Comparison of ENCODE assay signal across 20 mouse cellular contexts in the genomic region with DNA sequence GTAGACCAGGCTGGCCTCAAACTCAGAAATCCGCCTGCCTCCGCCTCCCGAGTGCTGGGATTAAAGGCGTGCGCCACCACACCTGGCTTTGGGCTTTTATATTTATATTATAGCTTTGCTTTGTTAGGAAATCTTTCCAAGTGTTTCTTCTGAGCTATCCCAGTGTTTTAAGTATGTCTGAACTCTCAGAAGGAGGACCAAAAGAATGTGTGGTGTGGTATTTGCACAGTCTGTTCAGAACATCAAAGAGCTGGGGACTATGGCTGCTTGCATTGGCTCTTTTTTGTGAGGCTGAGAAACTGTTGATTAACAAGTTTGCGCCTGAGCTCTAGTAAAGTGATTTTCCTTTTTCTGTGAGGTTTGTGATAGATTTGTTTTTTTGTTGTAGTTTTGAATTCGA. TPM values are rescaled to one million over a fixed set of nuclear protein-coding genes. Genes with fewer than 3 reads are reported as not detected.
A peak's percentile ranks its signal among the peaks of the same experiment; 100 is the strongest.
DNase-seq lines count a peak whose midpoint lies in the region; ATAC-seq and TF ChIP-seq lines count a peak whose summit lies in the region.
"Had no signal": no experiment of that assay in that cellular context is flagged by ENCODE, and none has a peak within 500 bp of the region (broad histone marks: within the 10 kb centered on the region; RNA-seq: fewer than 3 reads in every experiment).

No protein-coding gene starts in this region.

- H3K9me3 ChIP-seq in lung, embryonic 14.5 days (ENCODE audit: low read depth, low read length), result no peaks in the 10 kb centered on the region
- no peaks in the 10 kb centered on the region for H3K9me3 ChIP-seq in lung, embryonic 16.5 days (ENCODE audit: control insufficient read depth, low read length)
- H3K9me3 ChIP-seq: embryonic facial prominence, embryonic 10.5 days; embryonic facial prominence, embryonic 12.5 days; forebrain, embryonic 13.5 days; forebrain, embryonic 15.5 days had no signal

- no peaks in the 10 kb centered on the region for H3K4me1 ChIP-seq in lung, embryonic 14.5 days (ENCODE audit: insufficient read depth)
- H3K4me1 ChIP-seq in lung, embryonic 16.5 days (replicated peaks; ENCODE audit: control insufficient read depth, insufficient read depth, low read length), result no peaks in the 10 kb centered on the region
- no peaks in the 10 kb centered on the region for H3K4me1 ChIP-seq in lung, adult 2 months (ENCODE audit: control insufficient read depth, insufficient read depth, low read length)
- H3K4me1 ChIP-seq: embryonic facial prominence, embryonic 10.5 days; embryonic facial prominence, embryonic 12.5 days; forebrain, embryonic 13.5 days; forebrain, embryonic 15.5 days had no signal

- no peak overlapping the region for H3K27ac ChIP-seq in lung, embryonic 14.5 days (ENCODE audit: low read depth)
- no peak overlapping the region for H3K27ac ChIP-seq in lung, embryonic 16.5 days (ENCODE audit: low read length)
- H3K27ac ChIP-seq: embryonic facial prominence, embryonic 10.5 days; embryonic facial prominence, embryonic 12.5 days; forebrain, embryonic 13.5 days; forebrain, embryonic 15.5 days had no signal

- no peak overlapping the region for H3K4me2 ChIP-seq in lung, embryonic 14.5 days
- no peak overlapping the region for H3K4me2 ChIP-seq in lung, embryonic 16.5 days (ENCODE audit: low read depth, low read length)
- H3K4me2 ChIP-seq: embryonic facial prominence, embryonic 12.5 days; forebrain, embryonic 13.5 days; forebrain, embryonic 15.5 days had no signal

- DNase-seq in lung, embryonic 14.5 days, result peak; percentile 7
- DNase-seq in lung, postnatal 4 days, result no peak
- no peak for DNase-seq in lung, adult 2 months
- DNase-seq in lung, postnatal 25 days (ENCODE audit: low spot score), result peak; percentile 23
- DNase-seq in lung, postnatal 14 days, result no peak
- no peak for DNase-seq in spleen, postnatal 10 days (ENCODE audit: low spot score in 2 of 2)
- DNase-seq: adrenal gland, adult 8-10 months; adrenal gland, postnatal 14 days; adrenal gland, postnatal 36 days; cerebellum, adult 11-12 months; cerebellum, adult 2 months; cerebellum, adult 9-10 months; cerebellum, postnatal 10 days; cerebellum, postnatal 25 days had no signal

- ATAC-seq in lung, embryonic 14.5 days (ENCODE audit: insufficient read depth), result no peak
- peak; percentile 38; the same call in 1 of the 2 replicates for ATAC-seq in lung, embryonic 16.5 days (ENCODE audit: low read depth)
- ATAC-seq: activated CD4-positive, CD25-positive, alpha-beta regulatory T cell, adult 4 months; forebrain, embryonic 13.5 days; forebrain, embryonic 15.5 days had no signal

- peaks cover 81% of the 10 kb centered on the region for H3K36me3 ChIP-seq in lung, embryonic 14.5 days (ENCODE audit: insufficient read depth)
- H3K36me3 ChIP-seq in lung, embryonic 16.5 days (ENCODE audit: control insufficient read depth, insufficient read depth, low read length), result peaks cover 38% of the 10 kb centered on the region

- no peak overlapping the region for H3K4me3 ChIP-seq in lung, embryonic 14.5 days (ENCODE audit: low read depth, low read length)
- no peak overlapping the region for H3K4me3 ChIP-seq in lung, embryonic 16.5 days (ENCODE audit: low read length)
- no peak overlapping the region for H3K4me3 ChIP-seq in lung, adult 2 months (replicated peaks; ENCODE audit: extremely low read depth, low read depth, low read length)
- H3K4me3 ChIP-seq: embryonic facial prominence, embryonic 10.5 days; embryonic facial prominence, embryonic 12.5 days; forebrain, embryonic 13.5 days; forebrain, embryonic 15.5 days had no signal

- no peak for TF ChIP-seq CTCF in lung, embryonic 14.5 days (IDR thresholded peaks at IDR 0.05; ENCODE audit: low read depth)
- TF ChIP-seq CTCF in lung, adult 2 months (IDR thresholded peaks at IDR 0.05; ENCODE audit: insufficient read depth, low read length), result no peak

- H3K27me3 ChIP-seq in lung, embryonic 14.5 days (ENCODE audit: insufficient read depth, low read length), result no peaks in the 10 kb centered on the region
- no peaks in the 10 kb centered on the region for H3K27me3 ChIP-seq in lung, embryonic 16.5 days (ENCODE audit: control insufficient read depth, insufficient read depth, low read depth, low read length)
- H3K27me3 ChIP-seq: embryonic facial prominence, embryonic 12.5 days; forebrain, embryonic 13.5 days; forebrain, embryonic 15.5 days had no signal

- WGBS in lung, embryonic 14.5 days, result 76% methylated on average over 7 of the region's 7 CpGs
- 65% methylated on average over 7 of the region's 7 CpGs for WGBS in lung, embryonic 16.5 days
- WGBS in lung, adult 2 months, result 72% methylated on average over 7 of the region's 7 CpGs

- TF ChIP-seq POLR2A in lung, adult 2 months (IDR thresholded peaks at IDR 0.05; ENCODE audit: borderline replicate concordance, extremely low read depth, low read depth, low read length), result no peak

- no peak overlapping the region for H3K9ac ChIP-seq in lung, embryonic 14.5 days
- no peak overlapping the region for H3K9ac ChIP-seq in lung, embryonic 16.5 days (ENCODE audit: low read length)
- H3K9ac ChIP-seq: embryonic facial prominence, embryonic 12.5 days; forebrain, embryonic 13.5 days; forebrain, embryonic 15.5 days had no signal

RNA-seq across cellular contexts. Expression of a gene that starts 10.5 kb away (rescaled TPM):
- polyA plus RNA-seq in lung, embryonic 14.5 days (2014; fragmentation: Nextera tagmentation; extraction: Ambion mirVana), result 123 and 131 TPM in 2 replicates
- polyA plus RNA-seq in lung, embryonic 16.5 days (2015; fragmentation: Nextera tagmentation; extraction: Ambion mirVana), result 103 TPM in 2 replicates
- polyA plus RNA-seq in lung, adult 2 months (2012; rRNA removed), result 13.7 and 29.9 TPM in 2 replicates

Comparison
In these comparisons a context has a peak if more than half of its experiments do, and no peak if none do; other contexts are left out.
1. DNase-seq: peak in lung, embryonic 14.5 days (single experiment) and lung, postnatal 25 days (single experiment); none in lung, postnatal 4 days (0 of 2), lung, adult 2 months (single experiment), lung, postnatal 14 days (single experiment) and spleen, postnatal 10 days (0 of 2).